Mouse (Mus musculus) adrenal gland, postnatal 36 days (tissue): ENCODE measurements at regions not wholly inside any gene's neighbourhood (a gene's known extent, or its start where the extent isn't known, plus 50 kb on each side); places are given as distances from the start of the nearest gene placed in this dataset.

Source experiments
- DNase-seq, 2 experiments: peaks; one replicate each; pipeline ENCODE4 v3.0.0; 2021; ENCODE audit warnings: mixed read lengths in 1 of 2

GRCm38 (mm10) chr17:83135441-83136120 lies 79.5 kb upstream of the Pkdcc start:
- DNase-seq, result no peak

- DNase-seq, result no peak
These were observed 78.8 kb upstream of the Pkdcc start for GRCm38 (mm10) chr17:83136267-83136666.

GRCm38 (mm10) chr17:83137720-83138119 lies 77.4 kb upstream of the Pkdcc start:
- no peak for DNase-seq

GRCm38 (mm10) chr17:83138493-83139417 lies 76.3 kb upstream of the Pkdcc start:
- no peak for DNase-seq

- peak; percentile 23 to 34 for DNase-seq
These were observed 66.6 kb upstream of the Pkdcc start for GRCm38 (mm10) chr17:83148371-83148929.

GRCm38 (mm10) chr17:83149336-83149735 lies 65.8 kb upstream of the Pkdcc start:
- no peak for DNase-seq

GRCm38 (mm10) chr17:83155106-83155505 lies 60.0 kb upstream of the Pkdcc start:
- no peak for DNase-seq

GRCm38 (mm10) chr17:83156682-83157081 lies 58.4 kb upstream of the Pkdcc start:
- no peak for DNase-seq

GRCm38 (mm10) chr17:83158053-83158452 lies 57.0 kb upstream of the Pkdcc start:
- no peak for DNase-seq

GRCm38 (mm10) chr17:83158652-83159051 lies 56.4 kb upstream of the Pkdcc start:
- no peak for DNase-seq

GRCm38 (mm10) chr17:83159634-83160033 lies 55.5 kb upstream of the Pkdcc start:
- DNase-seq, result no peak

GRCm38 (mm10) chr17:83160296-83160695 lies 54.8 kb upstream of the Pkdcc start:
- no peak for DNase-seq

- no peak for DNase-seq
These were observed 53.4 kb upstream of the Pkdcc start for GRCm38 (mm10) chr17:83161731-83162130.

- DNase-seq, result no peak
These were observed 51.0 kb upstream of the Pkdcc start for GRCm38 (mm10) chr17:83163952-83164560.

GRCm38 (mm10) chr17:83164728-83165127 lies 50.4 kb upstream of the Pkdcc start:
- DNase-seq, result no peak

GRCm38 (mm10) chr17:83165140-83165539 lies 50.0 kb upstream of the Pkdcc start:
- DNase-seq, result no peak
